Mouse (Mus musculus) cortical plate, adult 2 months (tissue): Measurements from ENCODE around the gene Pagr1b.

Experiments used
- CTCF ChIP-seq: fragments of 200-500 bp; IDR thresholded peaks from 2 replicates; pipeline ENCODE4 v1.5.1; 2011; ENCODE audit warnings: mild to moderate bottlenecking, control low read depth, low read length; ENCODE audit not compliant: insufficient read depth; ENCODE audit errors: extremely low read depth
- POLR2A ChIP-seq: fragments of 200-500 bp; IDR thresholded peaks from 2 replicates; pipeline ENCODE4 v1.6.1; 2011; ENCODE audit warnings: mild to moderate bottlenecking, low read length, control low read depth; ENCODE audit not compliant: insufficient read depth; ENCODE audit errors: extremely low read depth

DNA sequence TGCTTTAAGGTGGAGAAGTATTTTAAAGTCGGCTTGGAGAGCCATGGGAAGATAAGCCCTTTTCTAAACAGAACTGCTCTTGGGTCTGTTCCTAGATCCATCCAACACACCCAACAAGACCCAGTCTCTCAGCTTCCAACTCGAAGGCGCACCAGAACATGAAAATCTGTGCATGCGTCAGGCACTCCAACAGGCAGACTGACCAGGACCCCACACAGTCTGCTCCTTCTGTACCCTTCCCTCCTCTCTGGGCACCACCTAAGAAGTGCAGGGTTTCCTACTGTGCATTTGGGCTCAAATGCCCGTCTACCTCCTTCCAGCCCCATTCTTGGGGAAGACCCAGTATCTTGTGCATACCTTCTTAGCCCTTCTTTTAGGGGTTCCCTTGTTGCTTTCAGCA lies 4.2 kb upstream of the Pagr1b start:
- TF ChIP-seq POLR2A (no peak), CTCF (no peak)
